Mouse (Mus musculus) liver, embryonic 14.5 days (tissue): ENCODE results near the gene Lgr6.

ENCODE experiments used
- CTCF ChIP-seq: IDR thresholded peaks from 2 replicates; pipeline ENCODE4 v1.5.1; 2016; ENCODE audit warnings: antibody characterized with exemption, low read depth, control low read depth
- EP300 ChIP-seq: IDR thresholded peaks from 2 replicates; pipeline ENCODE4 v1.6.1; 2016; ENCODE audit warnings: antibody characterized with exemption, low read depth

DNA sequence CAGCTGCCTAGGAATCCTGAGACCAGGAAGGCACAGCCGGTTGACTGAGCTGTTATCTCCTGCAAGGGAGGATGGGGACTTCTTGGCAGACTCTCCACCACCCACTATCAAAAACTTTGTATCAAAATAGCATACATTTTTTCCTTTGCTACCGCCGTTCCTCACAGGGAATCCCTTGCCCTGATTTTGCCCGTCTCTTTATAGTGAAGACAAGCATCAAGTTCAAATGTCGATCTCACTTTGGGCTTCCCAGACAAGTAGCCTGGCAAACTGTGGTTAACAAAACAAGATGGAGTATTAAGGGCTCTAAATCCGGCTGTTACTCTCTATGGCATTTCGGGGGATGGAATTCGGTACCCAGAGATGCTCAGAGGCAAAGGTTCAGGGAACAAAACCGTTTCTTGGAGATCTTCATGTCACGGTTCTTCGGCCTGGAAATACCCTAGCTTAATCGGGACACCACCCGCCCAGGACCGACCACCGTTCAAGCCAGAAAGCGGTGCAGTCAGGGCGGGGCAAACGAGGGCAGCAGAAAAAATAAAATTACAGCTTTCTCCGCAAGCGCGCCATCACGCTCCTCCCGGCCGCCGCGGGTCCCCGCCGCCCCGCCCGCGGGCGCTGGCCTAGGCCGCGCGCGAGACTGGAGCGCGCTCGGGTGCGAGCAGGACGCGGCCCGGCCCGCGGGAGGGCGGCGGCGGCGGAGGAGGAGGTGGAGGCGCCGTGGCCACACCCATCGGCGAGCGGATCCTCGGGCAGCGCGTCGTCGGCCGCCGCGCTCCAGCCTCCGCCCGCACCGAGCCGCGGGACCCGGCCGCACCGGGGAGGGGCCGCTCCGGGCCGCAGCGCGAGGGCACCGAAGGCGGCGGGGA is 41.2 kb upstream of the Lgr6 start, which contains the start of gene Arl8a:
- TF ChIP-seq CTCF (no peak), EP300 (no peak)
